Mouse (Mus musculus): ENCODE measurements around the gene Srrt.

Srrt gene

DNA sequence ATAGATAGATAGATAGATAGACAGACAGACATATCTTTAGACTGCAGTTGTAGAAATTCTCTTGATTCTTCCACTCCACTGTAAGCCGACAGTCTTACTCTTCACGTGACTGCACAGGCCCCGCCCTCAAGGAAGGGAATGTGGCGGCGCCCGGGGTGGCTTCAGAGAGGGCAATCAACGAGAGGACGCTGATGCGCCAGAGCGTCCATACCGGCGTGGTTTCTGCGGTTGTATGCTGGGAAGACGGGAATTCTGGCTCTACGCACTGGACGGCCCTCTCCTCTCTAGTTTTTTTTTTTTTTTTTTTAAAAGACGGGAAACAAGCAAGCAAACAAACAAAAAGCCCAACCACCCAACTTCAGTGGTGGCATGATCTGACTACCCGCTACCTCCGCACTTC is 30.8 kb upstream of the Srrt start:
- peak; percentile 77 for DNase-seq (ENCODE audit: low spot score)

DNA sequence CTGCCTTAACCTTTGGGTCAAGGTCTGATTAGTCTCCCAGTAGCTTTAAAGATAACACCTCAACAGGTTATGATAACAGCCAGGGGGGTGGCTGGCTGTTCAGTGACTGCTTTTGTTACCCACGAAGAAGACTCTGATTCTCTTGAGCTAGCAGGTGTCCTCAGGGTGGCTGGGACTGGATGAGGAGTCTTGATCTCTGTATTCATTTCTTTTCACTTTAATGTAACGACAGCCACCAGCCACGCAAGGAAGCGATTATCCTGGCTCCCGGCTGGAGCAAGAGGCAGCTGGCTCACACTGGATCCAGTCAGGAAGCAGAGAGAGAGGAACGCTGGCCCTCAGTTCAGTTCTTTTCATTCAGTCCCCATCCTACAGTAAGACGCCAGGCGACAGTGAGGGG is 29.7 kb upstream of the Srrt start:
- no peak for DNase-seq (ENCODE audit: low spot score)

DNA sequence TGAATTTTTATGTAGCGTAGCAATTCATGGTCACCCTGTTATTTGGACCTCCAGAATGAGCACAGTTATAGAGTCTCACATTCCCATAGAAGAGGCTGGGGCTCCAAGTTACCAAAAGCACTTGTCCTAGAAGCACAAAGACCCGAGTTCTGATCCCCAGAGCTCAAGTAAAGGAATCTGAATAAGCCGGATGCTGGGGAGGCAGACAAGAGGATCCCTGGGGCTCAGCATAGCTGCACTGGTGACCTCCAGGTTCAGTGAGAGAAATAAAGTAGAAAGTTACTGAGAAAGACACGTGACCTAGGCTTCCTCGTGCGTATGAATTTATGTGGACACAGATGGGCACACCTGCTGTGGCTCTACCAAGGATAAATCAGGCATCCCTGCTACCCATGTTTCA is 27.6 kb upstream of the Srrt start:
- DNase-seq (ENCODE audit: low spot score): no peak

GRCm38 (mm10) chr5:137334317-137334716 is 26.8 kb upstream of the Srrt start:
- DNase-seq (ENCODE audit: low spot score): no peak

GRCm38 (mm10) chr5:137333512-137334174 is 26.2 kb upstream of the Srrt start, which contains the start of gene Slc12a9:
Slc12a9 (minus strand) TSS chr5:137333597.
- DNase-seq (ENCODE audit: low spot score): peak; percentile 89

GRCm38 (mm10) chr5:137332857-137333511 is 25.5 kb upstream of the Srrt start:
- no peak for DNase-seq (ENCODE audit: low spot score)

GRCm38 (mm10) chr5:137330910-137331309 is 23.4 kb upstream of the Srrt start:
- DNase-seq (ENCODE audit: low spot score): no peak

DNA sequence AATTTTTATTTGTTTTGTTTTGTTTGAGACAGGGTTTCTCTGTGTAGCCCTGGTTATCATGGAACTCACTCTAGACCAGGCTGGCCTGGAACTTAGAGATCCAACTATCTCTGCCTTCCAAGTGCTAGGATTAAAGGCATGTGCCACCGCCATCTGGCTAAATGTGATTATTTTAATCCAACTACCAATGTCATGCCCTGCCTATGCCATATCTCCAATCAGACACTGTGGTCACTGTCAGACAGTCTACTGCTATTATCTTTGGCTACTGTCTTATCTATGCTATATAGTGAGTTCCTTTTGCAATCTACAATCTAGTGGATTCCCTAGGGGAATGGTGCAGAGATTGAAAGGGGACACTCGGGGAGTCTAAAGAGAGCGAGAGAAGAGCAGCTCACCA is 13.5 kb upstream of the Srrt start:
- no peak for DNase-seq (ENCODE audit: low spot score)

DNA sequence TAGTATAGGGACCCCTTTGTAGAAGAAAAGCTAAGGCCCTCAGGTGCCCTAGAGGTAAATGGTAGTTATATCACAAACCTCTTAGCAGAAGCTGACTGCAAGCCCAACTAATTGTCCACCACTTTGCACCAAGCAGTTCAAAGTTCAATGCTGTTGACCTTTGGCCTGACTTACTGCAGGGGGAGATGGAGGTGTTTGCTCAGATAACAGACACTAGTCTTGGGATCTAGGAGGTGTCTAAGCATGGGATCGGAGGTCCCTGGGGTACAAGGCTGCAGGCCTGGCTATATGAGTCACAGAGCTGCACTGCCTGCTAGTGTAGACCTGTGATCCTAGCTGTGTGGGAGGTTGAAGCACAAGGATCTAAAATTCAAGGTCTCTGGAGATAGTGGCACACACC is 11.1 kb upstream of the Srrt start:
- no peak for DNase-seq (ENCODE audit: low spot score)

DNA sequence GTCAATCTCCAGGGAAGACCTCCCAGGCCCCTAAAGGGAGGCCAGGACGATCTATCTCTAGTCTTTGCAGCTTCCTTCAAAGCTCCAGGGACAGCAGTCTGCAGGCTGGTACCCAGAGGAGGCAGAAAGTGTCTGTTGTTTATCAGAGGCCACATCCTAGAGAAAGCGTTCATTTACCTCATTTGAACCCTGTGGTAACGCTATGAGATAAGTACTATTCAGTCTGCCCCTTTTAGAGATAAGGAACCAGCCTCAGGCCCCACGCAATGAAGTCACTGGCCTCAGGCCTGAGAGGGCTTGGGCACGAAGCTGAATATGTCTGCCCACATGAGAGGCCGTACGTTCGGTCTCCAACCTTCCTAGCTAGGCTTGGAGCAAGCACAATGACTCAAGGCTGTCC is 9.9 kb upstream of the Srrt start:
- DNase-seq (ENCODE audit: low spot score): no peak

- DNase-seq (ENCODE audit: low spot score): peak; percentile 51
Observed at GRCm38 (mm10) chr5:137315084-137315903, 7.8 kb upstream of the Srrt start.

- no peak for DNase-seq (ENCODE audit: low spot score)
Observed at GRCm38 (mm10) chr5:137314193-137315083, 7.0 kb upstream of the Srrt start, which contains the start of gene Trip6. Trip6 (minus strand) TSS chr5:137314404.

- no peak for DNase-seq (ENCODE audit: low spot score)
Observed at GRCm38 (mm10) chr5:137313466-137314192, 6.2 kb upstream of the Srrt start.

GRCm38 (mm10) chr5:137308356-137308755 is 882 bp upstream of the Srrt start:
- DNase-seq (ENCODE audit: low spot score): no peak

- no peak for DNase-seq (ENCODE audit: low spot score)
Observed at GRCm38 (mm10) chr5:137306439-137307005, 952 bp downstream of the Srrt start.

DNA sequence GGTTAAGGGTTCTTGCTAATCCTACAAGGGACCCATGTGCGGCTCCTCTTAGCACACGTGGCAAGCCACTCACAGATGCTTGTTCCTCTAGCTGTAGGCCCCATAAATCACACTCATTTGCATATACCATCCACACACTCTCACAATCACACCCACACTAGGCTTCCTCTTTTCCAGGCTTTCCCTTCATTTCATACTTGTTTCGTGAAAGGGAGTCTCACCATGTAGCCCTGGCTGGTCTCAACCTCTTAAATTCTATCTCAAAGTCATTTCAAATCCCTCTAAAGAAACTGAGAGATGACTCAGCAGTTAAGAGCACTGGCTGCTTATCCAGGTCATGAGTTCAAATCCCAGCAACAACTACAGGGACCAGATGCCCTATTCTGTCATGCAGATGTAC is 1.7 kb downstream of the Srrt start:
- no peak for DNase-seq (ENCODE audit: low spot score)

DNA sequence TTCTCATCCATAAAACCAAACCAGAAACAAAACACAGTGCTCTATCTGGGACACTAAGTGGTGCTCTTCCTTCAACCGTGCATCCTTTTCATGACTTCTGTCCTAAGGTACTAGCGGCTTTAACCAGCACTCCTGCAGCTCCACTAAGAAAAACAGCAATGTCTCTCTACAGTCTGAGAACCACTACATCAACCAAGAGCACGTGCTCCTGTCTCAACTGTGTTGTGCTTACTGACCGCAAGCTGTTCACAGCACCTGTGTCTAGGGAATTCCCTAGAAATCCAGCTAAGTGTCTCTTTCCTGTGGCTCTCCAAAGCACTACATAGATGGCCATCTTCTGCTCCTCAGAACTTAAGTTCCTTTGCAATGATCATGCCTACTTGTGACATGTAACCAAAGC is 2.7 kb downstream of the Srrt start:
- DNase-seq (ENCODE audit: low spot score): no peak

- DNase-seq (ENCODE audit: low spot score): no peak
Observed at GRCm38 (mm10) chr5:137304165-137304564, 3.3 kb downstream of the Srrt start.

- no peak for DNase-seq (ENCODE audit: low spot score)
Observed at GRCm38 (mm10) chr5:137303609-137304008, 3.9 kb downstream of the Srrt start.

GRCm38 (mm10) chr5:137301253-137301652 is 6.2 kb downstream of the Srrt start:
- DNase-seq (ENCODE audit: low spot score): no peak

GRCm38 (mm10) chr5:137299240-137299639 is 8.2 kb downstream of the Srrt start:
- DNase-seq (ENCODE audit: low spot score): no peak
